Mouse (Mus musculus): ENCODE measurements around the gene Rnf11.

The Rnf11 gene

GRCm38 (mm10) chr4:109444951-109445350 lies 39.6 kb downstream of the Rnf11 start:
- no peak for DNase-seq (ENCODE audit: low read depth, low spot score)

GRCm38 (mm10) chr4:109444471-109444870 lies 40.1 kb downstream of the Rnf11 start:
- no peak for DNase-seq (ENCODE audit: low read depth, low spot score)

- no peak for DNase-seq (ENCODE audit: low read depth, low spot score)
These were observed 41.9 kb downstream of the Rnf11 start for GRCm38 (mm10) chr4:109442649-109443048.

DNA sequence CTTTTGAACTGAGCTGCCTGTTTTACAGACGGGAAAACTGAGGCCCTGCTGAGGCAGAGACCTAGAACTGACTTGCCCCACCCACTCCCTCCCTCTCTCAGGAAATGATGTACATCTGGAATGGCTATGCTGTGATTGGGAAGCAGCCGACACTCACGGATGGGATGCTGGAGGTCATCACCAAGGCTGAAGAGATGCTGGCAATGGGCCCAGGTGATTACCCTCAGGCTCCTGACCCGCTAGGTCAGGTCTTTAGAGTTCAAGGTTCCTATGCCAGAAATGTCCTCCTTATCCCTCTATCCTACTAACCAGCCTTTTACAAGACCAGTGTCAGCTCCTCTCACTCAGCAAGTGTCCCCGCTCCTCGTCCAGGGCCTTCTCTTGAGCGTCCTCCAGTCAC lies 42.4 kb downstream of the Rnf11 start:
- no peak for DNase-seq (ENCODE audit: low read depth, low spot score)

GRCm38 (mm10) chr4:109441000-109441399 lies 43.5 kb downstream of the Rnf11 start:
- no peak for DNase-seq (ENCODE audit: low read depth, low spot score)

DNA sequence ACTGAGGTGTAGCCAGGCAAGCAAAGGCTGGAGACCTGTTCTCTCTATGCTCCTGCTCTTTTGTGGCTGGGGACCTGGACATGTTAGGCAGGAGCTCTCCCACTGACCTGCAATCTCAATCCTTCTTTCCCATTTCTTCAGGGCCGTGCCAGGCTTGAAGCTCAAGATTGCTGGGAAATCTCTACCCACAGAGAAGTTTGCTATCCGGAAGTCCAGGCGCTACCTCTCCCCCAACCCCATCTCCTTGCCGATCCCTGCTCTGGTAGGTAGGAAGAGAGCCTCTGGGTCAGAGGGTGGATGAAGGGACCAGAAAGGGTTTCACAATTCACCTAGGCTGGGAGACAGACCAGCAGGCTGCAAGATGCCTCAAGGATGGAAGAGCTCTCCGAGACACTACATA lies 44.1 kb downstream of the Rnf11 start:
- DNase-seq (ENCODE audit: low read depth, low spot score), result no peak

DNA sequence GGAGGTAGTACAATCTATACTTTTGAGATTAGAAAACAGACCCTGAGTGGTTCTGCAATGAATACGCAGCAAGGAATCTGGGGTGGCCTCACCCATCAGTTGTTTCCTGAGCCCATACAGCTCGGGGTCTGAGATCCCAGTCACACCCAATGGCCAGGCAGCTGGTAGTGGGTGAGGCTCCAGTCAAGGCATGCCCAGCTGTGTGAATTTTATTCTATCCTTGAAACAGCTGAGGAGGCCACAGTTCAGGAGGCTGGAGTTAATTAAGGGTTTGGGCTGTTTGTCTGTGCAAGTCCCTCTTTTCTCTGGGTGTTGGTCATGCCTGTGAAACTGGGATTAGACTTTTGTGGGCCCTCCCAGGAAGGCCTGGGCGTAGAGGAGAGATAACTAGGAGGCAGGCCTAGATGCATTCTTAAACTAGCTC lies 44.7 kb downstream of the Rnf11 start:
- DNase-seq (ENCODE audit: low read depth, low spot score), result no peak

DNA sequence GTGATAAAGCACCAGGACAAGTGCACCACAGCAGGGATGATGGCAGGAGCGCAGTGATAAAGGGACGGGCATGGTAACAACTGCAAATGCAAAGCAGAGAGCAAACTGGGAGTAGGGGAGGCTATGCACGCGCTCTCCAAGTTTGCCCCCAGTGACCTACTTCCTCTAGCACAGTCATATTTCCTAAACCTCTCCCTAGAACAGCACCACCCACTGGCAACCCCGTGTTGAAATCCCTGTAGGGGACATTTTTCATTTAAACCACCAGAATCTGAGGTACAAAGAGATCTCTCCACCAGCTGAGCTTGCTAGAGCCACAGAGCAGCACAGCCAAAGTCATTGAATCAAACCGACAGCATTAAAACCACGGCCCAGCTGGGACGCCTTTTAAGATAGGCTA lies 45.4 kb downstream of the Rnf11 start:
- DNase-seq (ENCODE audit: low read depth, low spot score), result no peak

GRCm38 (mm10) chr4:109437913-109438878 lies 46.3 kb downstream of the Rnf11 start:
- DNase-seq (ENCODE audit: low read depth, low spot score), result peak; percentile 29

GRCm38 (mm10) chr4:109434256-109434655 lies 50.3 kb downstream of the Rnf11 start:
- DNase-seq (ENCODE audit: low read depth, low spot score), result no peak

DNA sequence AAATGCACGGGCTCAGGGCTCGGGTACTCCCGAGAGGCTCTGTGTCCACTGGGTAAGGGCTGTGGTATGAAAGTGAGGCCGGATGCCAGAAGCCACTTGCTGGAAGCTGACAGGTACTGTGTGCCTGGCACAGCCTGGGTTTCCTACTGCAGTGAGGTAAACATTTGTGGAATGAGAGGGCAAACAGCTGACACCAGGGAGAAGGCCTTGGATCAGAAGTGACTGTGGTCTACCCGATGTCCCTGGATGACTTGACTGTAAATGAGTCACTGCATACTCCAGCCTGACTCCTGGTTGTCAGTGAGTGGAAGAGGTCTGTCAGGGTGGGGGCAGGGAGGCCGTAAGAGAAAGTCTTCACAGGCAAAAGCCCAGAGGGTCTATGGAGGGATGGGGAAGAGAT lies 50.9 kb downstream of the Rnf11 start:
- no peak for DNase-seq (ENCODE audit: low read depth, low spot score)

GRCm38 (mm10) chr4:109432668-109433375 lies 51.7 kb downstream of the Rnf11 start:
- DNase-seq (ENCODE audit: low read depth, low spot score), result no peak

GRCm38 (mm10) chr4:109430854-109431253 lies 53.7 kb downstream of the Rnf11 start:
- peak; percentile 80 for DNase-seq (ENCODE audit: low read depth, low spot score)

DNA sequence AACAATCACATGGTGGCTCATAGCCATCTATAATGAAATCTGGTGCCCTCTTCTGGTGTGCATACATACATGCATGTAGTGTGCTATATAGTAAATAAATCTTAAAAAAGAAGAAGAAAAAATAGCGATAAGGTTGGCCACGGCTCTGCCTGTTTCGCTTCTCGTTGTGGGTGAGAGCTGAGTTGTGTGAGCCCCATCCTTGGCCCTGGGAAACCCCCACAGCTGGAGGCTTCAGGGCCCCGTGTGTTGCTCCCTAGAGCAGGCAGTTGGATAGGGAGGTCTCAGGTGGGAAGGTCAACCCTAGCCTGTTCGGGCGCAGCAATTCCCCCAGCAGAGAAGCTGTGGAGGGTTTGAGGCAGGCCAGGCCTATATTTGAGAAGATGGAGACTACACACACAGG lies 54.3 kb downstream of the Rnf11 start:
- DNase-seq (ENCODE audit: low read depth, low spot score), result no peak

GRCm38 (mm10) chr4:109427058-109427457 lies 57.5 kb downstream of the Rnf11 start:
- DNase-seq (ENCODE audit: low read depth, low spot score), result no peak

DNA sequence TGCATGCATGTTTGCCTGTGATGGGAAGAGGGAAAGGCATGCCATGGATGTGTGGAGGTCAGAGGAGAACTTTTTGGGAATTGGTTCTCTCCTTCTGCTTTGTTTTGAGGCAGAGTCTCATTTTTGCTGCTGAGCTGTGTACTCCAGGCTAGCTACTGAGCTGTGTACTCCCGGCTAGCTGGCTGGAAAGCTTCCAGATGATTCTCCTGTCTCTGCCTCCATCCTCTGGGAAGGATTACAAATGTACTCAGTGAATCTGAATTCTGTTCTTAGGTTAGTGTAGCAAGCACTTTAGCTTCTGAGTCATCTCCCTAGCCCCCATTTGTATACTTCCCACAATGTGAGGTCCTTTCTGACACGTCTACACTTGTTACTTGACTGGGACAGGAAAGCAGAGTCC lies 61.1 kb downstream of the Rnf11 start:
- no peak for DNase-seq (ENCODE audit: low read depth, low spot score)

DNA sequence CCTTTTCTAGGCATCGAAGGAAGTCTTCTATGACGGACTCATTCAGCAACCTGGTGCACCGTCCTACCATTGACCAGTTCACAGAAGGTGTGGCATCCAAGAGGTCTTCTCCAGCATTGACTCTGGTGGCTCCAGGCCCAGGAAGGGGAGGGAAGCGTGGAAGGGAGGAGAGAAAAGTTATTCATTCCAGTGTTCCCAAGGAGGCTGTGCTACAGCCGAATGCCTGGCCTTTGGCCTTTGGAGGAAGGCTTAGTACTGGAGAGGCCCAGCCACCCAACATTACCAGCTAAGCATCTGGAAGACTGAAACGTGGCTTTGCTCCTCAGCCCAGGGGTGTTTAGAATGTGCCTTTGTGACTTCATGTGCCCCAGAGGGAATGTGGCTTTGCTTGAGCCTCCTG lies 62.1 kb downstream of the Rnf11 start:
- no peak for DNase-seq (ENCODE audit: low read depth, low spot score)

DNA sequence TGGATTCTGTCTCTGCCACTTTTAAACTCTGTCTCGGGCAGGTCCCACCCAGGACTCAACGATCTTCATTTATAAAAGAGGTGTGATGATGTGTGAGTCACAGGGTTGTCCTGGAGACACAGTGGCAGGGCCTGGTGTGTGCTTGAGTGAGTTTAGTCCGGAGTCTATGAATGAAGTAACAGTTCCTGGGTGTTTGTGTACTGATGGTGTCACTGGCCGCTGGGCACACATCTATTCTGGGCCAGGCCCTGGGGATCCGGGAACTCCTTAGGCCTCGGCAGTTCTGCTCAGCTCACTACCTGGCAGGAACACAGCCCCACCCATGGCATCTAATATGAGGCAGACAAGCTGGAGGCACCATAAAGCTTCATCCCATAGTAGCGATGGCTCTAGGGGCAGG lies 62.9 kb downstream of the Rnf11 start:
- DNase-seq (ENCODE audit: low read depth, low spot score), result no peak

DNA sequence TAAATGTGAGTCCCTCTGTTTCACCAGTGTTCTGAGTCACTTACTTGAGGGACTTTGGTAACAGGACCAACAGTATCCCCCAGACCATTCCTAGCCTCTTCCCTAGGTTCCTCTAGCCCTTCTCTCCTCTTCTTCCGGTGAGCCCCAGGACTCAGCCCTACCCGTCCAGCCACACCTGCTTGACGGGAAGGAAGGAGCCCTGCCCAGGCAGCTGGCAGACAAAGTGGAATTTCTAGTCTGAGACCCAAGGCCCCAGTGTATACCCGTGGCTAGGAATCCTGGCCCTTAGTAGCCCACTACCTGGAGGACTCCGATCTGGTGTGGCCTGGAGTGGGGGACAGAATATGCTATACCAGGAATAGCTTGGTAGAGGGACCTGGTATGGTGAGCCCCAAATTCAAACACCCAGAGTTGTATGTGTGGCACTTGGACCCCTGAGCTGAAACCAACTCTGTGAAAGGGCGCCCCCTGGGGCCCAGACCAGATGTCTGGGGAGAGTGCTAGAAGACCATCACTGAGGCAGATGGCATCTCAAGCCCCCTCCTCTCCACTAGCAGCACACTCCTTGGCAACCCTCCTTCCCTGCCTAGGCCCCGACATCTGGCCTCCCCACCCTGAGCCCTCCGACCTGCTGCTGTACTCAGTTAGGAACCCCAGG lies 64.3 kb downstream of the Rnf11 start:
- no peak for DNase-seq (ENCODE audit: low read depth, low spot score)

GRCm38 (mm10) chr4:109419563-109419962 lies 65.0 kb downstream of the Rnf11 start:
- no peak for DNase-seq (ENCODE audit: low read depth, low spot score)

GRCm38 (mm10) chr4:109419017-109419416 lies 65.5 kb downstream of the Rnf11 start:
- DNase-seq (ENCODE audit: low read depth, low spot score), result no peak

- DNase-seq (ENCODE audit: low read depth, low spot score), result no peak
These were observed 66.5 kb downstream of the Rnf11 start for GRCm38 (mm10) chr4:109417998-109418397.
